Mouse (Mus musculus) CH12.LX (cell line): ENCODE results near the gene Gp6.

Experiments
- CTCF ChIP-seq, 2 experiments: IDR thresholded peaks in 1 of 2; conservative IDR thresholded peaks in 1 of 2; 2 replicates each; pipeline ENCODE4 v1.5.1; 2011 to 2012; ENCODE audit warnings: low read depth in 2 of 2, low read length in 2 of 2, improper control_type of control experiment in 1 of 2, inconsistent platforms in 1 of 2, mild to moderate bottlenecking in 1 of 2, moderate library complexity in 1 of 2
- ELF1 ChIP-seq: IDR thresholded peaks from 2 replicates; pipeline ENCODE4 v1.6.1; 2014; ENCODE audit warnings: low read depth, mild to moderate bottlenecking, inconsistent platforms, low read length, improper control_type of control experiment
- EP300 ChIP-seq: IDR thresholded peaks from 2 replicates; pipeline ENCODE4 v1.6.1; 2011; ENCODE audit warnings: low read length, improper control_type of control experiment
- JUN ChIP-seq: IDR thresholded peaks from 2 replicates; pipeline ENCODE4 v1.6.1; 2011; ENCODE audit warnings: low read depth, mild to moderate bottlenecking, low read length, improper control_type of control experiment, moderate library complexity; ENCODE audit not compliant: insufficient read depth
- POLR2A ChIP-seq: IDR thresholded peaks from 2 replicates; pipeline ENCODE4 v1.6.1; 2011; ENCODE audit warnings: low read depth, mild to moderate bottlenecking, improper control_type of control experiment, low read length
- POLR2AphosphoS2 ChIP-seq: IDR thresholded peaks from 2 replicates; pipeline ENCODE4 v1.6.1; 2011; ENCODE audit warnings: low read depth, low read length, improper control_type of control experiment
- RAD21 ChIP-seq: IDR thresholded peaks from 2 replicates; pipeline ENCODE4 v1.6.1; 2011; ENCODE audit warnings: low read depth, mild to moderate bottlenecking, low read length, improper control_type of control experiment, moderate library complexity
- RCOR1 ChIP-seq: conservative IDR thresholded peaks from 2 replicates; pipeline ENCODE4 v1.6.1; 2012; ENCODE audit warnings: low read depth, mild to moderate bottlenecking, inconsistent platforms, low read length, improper control_type of control experiment

DNA sequence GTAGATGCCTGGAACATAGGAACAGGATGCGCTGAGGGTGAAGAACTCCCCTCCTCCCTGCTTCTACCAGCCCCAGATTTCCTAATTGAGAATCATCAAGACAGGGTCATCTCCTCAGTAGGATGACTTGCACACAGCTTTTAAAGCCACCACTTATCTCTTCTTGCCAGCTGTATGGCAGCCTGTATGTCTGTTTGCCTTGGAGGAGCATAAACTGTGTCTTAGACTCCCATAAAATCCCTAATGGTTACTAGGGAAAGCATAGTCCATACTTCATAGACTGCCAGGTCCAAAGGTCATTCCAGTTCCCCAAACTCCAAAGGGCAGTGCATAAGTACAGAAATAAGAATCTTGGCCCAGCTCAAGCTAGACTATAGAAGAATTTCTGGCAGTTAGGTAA is at the start of gene Gp6:
- TF ChIP-seq EP300 (no peak), RCOR1 (no peak), POLR2A (no peak), CTCF (conservative IDR thresholded peaks at IDR 0.05 in 1 of 2, IDR thresholded peaks at IDR 0.05 in 1 of 2; ENCODE audit: low read depth in 2 of 2, low read length in 2 of 2) (no peak), JUN (no peak), RAD21 (no peak), POLR2AphosphoS2 (no peak), ELF1 (no peak)
